Mouse (Mus musculus) stomach, postnatal 0 days (tissue): ENCODE results near the gene Pxn. TPM values are rescaled to one million over a fixed set of nuclear protein-coding genes. Genes with fewer than 3 reads are reported as not detected.
A peak's percentile ranks its signal among the peaks of the same experiment; 100 is the strongest.

Experiments
- ATAC-seq: fragments of 200-750 bp; cut with Nextera tagmentation; 2 replicates; pipeline ENCODE4 v1.8.0; 2017; ENCODE audit not compliant: low FRiP score, low TSS enrichment
- DNase-seq: peaks from one replicate; pipeline ENCODE4 v3.0.0-alpha.2; 2016; ENCODE audit warnings: low spot score
- H3K27ac ChIP-seq: fragments of 300-500 bp; sonication (generic); replicated peaks from 2 replicates; pipeline ENCODE4 v1.5.1; 2014; ENCODE audit warnings: mild to moderate bottlenecking, control low read depth
- H3K27me3 ChIP-seq: fragments of 300-500 bp; sonication (generic); 2 replicates; pipeline ENCODE4 v1.6.1; 2014; ENCODE audit warnings: low read length; ENCODE audit not compliant: control insufficient read depth, insufficient read depth
- H3K36me3 ChIP-seq: fragments of 300-500 bp; sonication (generic); 2 replicates; pipeline ENCODE4 v1.6.1; 2014; ENCODE audit warnings: low read length, mixed read lengths; ENCODE audit not compliant: control insufficient read depth, insufficient read depth
- H3K4me1 ChIP-seq: fragments of 300-500 bp; sonication (generic); replicated peaks from 2 replicates; pipeline ENCODE4 v1.6.1; 2014; ENCODE audit warnings: antibody characterized with exemption; ENCODE audit not compliant: control insufficient read depth, insufficient read depth
- H3K4me2 ChIP-seq: fragments of 300-500 bp; sonication (generic); replicated peaks from 2 replicates; pipeline ENCODE4 v1.6.1; 2014; ENCODE audit warnings: low read depth, mild to moderate bottlenecking, control low read depth, moderate library complexity
- H3K4me3 ChIP-seq: fragments of 300-500 bp; sonication (generic); 2 replicates; pipeline ENCODE4 v1.5.1; 2014; ENCODE audit warnings: low read depth, low read length, control low read depth
- H3K9ac ChIP-seq: fragments of 300-500 bp; sonication (generic); 2 replicates; pipeline ENCODE4 v1.6.1; 2014; ENCODE audit warnings: mild to moderate bottlenecking, low read length, control low read depth, mixed read lengths
- H3K9me3 ChIP-seq: fragments of 300-500 bp; sonication (generic); 2 replicates; pipeline ENCODE4 v1.6.1; 2016; ENCODE audit warnings: low read length; ENCODE audit not compliant: control insufficient read depth
- CTCF ChIP-seq: IDR thresholded peaks from 2 replicates; pipeline ENCODE4 v1.5.1; 2016; ENCODE audit warnings: antibody characterized with exemption, low read depth, mild to moderate bottlenecking, moderate library complexity
- EP300 ChIP-seq: optimal IDR thresholded peaks from 2 replicates; pipeline ENCODE3; 2016; ENCODE audit warnings: antibody characterized with exemption
- WGBS: fragments of 180-500 bp; shearing (Covaris S2); extraction: QIAGEN DNeasy Blood & Tissue Kit; methylation state at CpG from one replicate; pipeline ENCODE4 v1.1.7; 2014; 5-methylcytosine and 5-hydroxymethylcytosine counted together
- polyA plus RNA-seq: library from polyadenylated mRNA; unstranded; fragments of >200 nt; fragmentation: Nextera tagmentation; extraction: Ambion mirVana; gene quantifications from 2 replicates; pipeline ENCODE4 v1.2.1, GENCODE M21; 2015

The Pxn gene
- polyA plus RNA-seq, 1 experiment from 2014 or later, result 21.1 TPM

- Histone ChIP-seq H3K27ac (no peak overlapping the region), H3K36me3 (no peaks in the 10 kb centered on the region), H3K4me2 (0 out of 2 replicates have a peak overlapping the region, but pooled peaks have one; percentile 6), H3K27me3 (no peaks in the 10 kb centered on the region), H3K9ac (no peak overlapping the region), H3K4me3 (no peak overlapping the region), H3K4me1 (0 out of 2 replicates have a peak, but pooled peaks cover 2% of the 10 kb centered on the region), H3K9me3 (no peaks in the 10 kb centered on the region)
- peak; percentile 70 for DNase-seq
- WGBS, result 35% methylated on average over 20 of the region's 20 CpGs
- no peak for TF ChIP-seq EP300
- peak; percentile 86 for TF ChIP-seq CTCF
- ATAC-seq, result peak; percentile 9; the same call in 1 of the 2 replicates
Measured at GRCm38 (mm10) chr5:115470766-115471531, 35.5 kb upstream of the Pxn start.

- no peak for ATAC-seq
- Histone ChIP-seq H3K9me3 (no peaks in the 10 kb centered on the region), H3K27ac (no peak overlapping the region), H3K4me3 (no peak overlapping the region), H3K9ac (no peak overlapping the region), H3K4me1 (0 out of 2 replicates have a peak, but pooled peaks cover 2% of the 10 kb centered on the region), H3K27me3 (no peaks in the 10 kb centered on the region), H3K36me3 (no peaks in the 10 kb centered on the region), H3K4me2 (no peak overlapping the region)
- DNase-seq, result no peak
- 64% methylated on average over 10 of the region's 10 CpGs for WGBS
- TF ChIP-seq CTCF, result peak; percentile 52
- no peak for TF ChIP-seq EP300
Measured at GRCm38 (mm10) chr5:115473191-115473590, 33.3 kb upstream of the Pxn start.

GRCm38 (mm10) chr5:115474174-115474828 is 32.2 kb upstream of the Pxn start:
- ATAC-seq (no peak), DNase-seq (no peak)
- Histone ChIP-seq H3K9me3 (no peaks in the 10 kb centered on the region), H3K4me3 (no peak overlapping the region), H3K27ac (no peak overlapping the region), H3K4me2 (no peak overlapping the region), H3K27me3 (no peaks in the 10 kb centered on the region), H3K9ac (no peak overlapping the region), H3K4me1 (0 out of 2 replicates have a peak, but pooled peaks cover 2% of the 10 kb centered on the region), H3K36me3 (no peaks in the 10 kb centered on the region)
- TF ChIP-seq CTCF (no peak), EP300 (no peak)
- WGBS, result 68% methylated on average over 22 of the region's 22 CpGs

- H3K36me3 ChIP-seq, result no peaks in the 10 kb centered on the region
- H3K4me1 ChIP-seq, result 0 out of 2 replicates have a peak, but pooled peaks cover 2% of the 10 kb centered on the region
- peak overlapping the region; percentile 47 for H3K4me2 ChIP-seq
- WGBS, result 15% methylated on average over 22 of the region's 22 CpGs
- H3K9ac ChIP-seq, result peak overlapping the region; percentile 27; the same call in 1 of the 2 replicates
- no peaks in the 10 kb centered on the region for H3K27me3 ChIP-seq
- H3K4me3 ChIP-seq, result peak overlapping the region; percentile 31
- no peak overlapping the region for H3K27ac ChIP-seq
- no peaks in the 10 kb centered on the region for H3K9me3 ChIP-seq
- peak; percentile 77 for ATAC-seq
- DNase-seq, result peak; percentile 59
- TF ChIP-seq EP300, result no peak
- TF ChIP-seq CTCF, result no peak
Measured at GRCm38 (mm10) chr5:115475337-115476106, 31.0 kb upstream of the Pxn start.

GRCm38 (mm10) chr5:115476107-115476727 is 30.3 kb upstream of the Pxn start:
- no peak overlapping the region for H3K27ac ChIP-seq
- DNase-seq (no peak), ATAC-seq (peak; percentile 26; the same call in 1 of the 2 replicates)
- WGBS, result 40% methylated on average over 12 of the region's 12 CpGs
- H3K4me2 ChIP-seq, result peak overlapping the region; percentile 47
- H3K4me3 ChIP-seq, result peak overlapping the region; percentile 31
- no peaks in the 10 kb centered on the region for H3K9me3 ChIP-seq
- TF ChIP-seq EP300 (no peak), CTCF (no peak; the same call in 1 of the 2 replicates)
- H3K9ac ChIP-seq, result 0 out of 2 replicates have a peak overlapping the region, but pooled peaks have one; percentile 27
- no peaks in the 10 kb centered on the region for H3K27me3 ChIP-seq
- 0 out of 2 replicates have a peak, but pooled peaks cover 2% of the 10 kb centered on the region for H3K4me1 ChIP-seq
- H3K36me3 ChIP-seq, result no peaks in the 10 kb centered on the region
